Mouse (Mus musculus): ENCODE results near the gene Cpox.

GRCm38 (mm10) chr16:58727477-58728131 is 57.5 kb downstream of the Cpox start, which contains the start of gene Cldnd1:
- TF ChIP-seq CTCF (IDR thresholded peaks at IDR 0.05; ENCODE audit: low read depth, low read length) (no peak), GATA1 (IDR thresholded peaks at IDR 0.05; ENCODE audit: borderline replicate concordance, low read length) (no peak)
